Mouse (Mus musculus) layer of hippocampus, adult 9-11 months (tissue): ENCODE results near the gene Dip2c.
A peak's percentile ranks its signal among the peaks of the same experiment; 100 is the strongest.

Source experiments
- DNase-seq: peaks from one replicate; pipeline ENCODE4 v3.0.0; 2022

Gene Dip2c

GRCm38 (mm10) chr13:9562921-9563320 lies 286.6 kb downstream of the Dip2c start:
- DNase-seq = no peak

GRCm38 (mm10) chr13:9568852-9569251 lies 292.5 kb downstream of the Dip2c start:
- DNase-seq = no peak

DNA sequence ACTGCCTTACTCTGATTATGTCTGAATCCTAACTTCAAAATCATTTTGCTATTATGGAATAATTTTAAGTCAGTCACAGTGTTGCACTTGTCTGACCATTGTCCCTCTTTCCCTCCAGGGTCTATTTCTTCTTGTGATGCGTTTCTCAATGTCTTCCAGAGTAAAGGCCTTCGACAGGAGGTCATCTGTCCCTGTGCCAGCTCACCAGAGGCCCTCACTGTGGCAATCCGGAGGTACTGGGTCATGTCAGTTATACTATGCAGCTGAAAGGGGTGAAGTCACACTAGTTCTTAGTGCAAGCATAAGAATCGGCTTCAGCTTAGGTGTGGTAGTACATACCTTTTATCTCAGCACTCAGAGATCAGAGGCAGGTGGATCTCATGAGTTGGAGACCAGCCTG lies 300.4 kb downstream of the Dip2c start:
- no peak for DNase-seq

DNA sequence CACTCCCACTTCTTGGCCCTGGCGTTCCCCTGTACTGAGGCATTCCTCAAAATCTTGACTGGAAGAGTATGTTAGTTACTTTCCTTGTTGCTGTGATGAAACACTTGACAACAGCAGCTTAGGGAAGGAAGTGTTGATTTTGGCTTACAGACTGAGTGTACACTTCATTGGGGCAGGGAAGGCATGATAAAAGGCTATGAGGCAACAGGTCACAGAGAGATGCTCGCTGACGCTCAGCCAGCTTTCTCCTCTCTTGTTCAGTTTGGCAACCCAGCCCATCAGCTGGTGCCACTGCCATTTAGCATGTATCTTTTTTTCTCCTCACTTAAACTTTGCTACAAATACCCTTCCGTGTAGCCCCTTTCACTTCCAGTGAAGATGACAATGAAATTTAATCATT lies 302.1 kb downstream of the Dip2c start:
- no peak for DNase-seq

- DNase-seq = no peak
These were observed 305.5 kb downstream of the Dip2c start for GRCm38 (mm10) chr13:9581821-9582220.

DNA sequence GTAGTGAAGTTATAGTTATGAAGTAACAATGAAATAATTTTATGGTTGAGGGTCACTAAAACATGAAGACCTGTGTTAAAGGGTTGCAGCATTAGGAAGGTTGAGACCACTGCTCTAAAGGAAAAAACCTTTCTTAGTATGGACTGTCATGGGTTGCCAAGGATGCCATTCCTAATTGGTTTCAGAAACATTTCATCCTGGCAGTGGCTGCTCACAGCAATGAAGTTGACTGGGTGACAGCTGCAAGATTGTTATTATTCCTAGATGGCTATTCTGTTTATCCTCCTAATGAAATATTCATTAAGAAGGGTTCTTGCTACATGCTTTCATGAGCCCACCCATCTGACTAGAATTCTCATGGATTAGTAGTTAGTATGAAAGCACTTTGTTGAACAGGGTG lies 307.3 kb downstream of the Dip2c start:
- DNase-seq = no peak

GRCm38 (mm10) chr13:9599334-9600096 lies 323.2 kb downstream of the Dip2c start:
- DNase-seq = no peak

DNA sequence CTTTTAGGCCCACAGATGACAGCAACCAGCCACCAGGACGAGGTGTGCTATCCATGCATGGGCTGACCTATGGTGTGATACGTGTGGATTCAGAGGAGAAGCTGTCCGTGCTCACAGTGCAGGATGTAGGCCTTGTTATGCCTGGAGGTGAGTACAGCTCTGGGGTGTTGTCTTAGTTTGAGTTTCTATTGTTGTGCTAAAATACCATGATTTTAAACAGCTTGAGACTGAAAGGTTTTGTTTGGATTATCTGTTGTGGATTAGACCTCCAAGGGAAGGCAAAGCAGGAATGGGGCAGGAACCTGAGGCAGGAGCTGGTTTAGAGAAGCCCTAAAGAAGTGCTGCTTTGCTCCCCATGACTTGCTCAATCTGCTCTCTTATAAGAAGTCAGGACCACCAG lies 325.0 kb downstream of the Dip2c start:
- DNase-seq = no peak

DNA sequence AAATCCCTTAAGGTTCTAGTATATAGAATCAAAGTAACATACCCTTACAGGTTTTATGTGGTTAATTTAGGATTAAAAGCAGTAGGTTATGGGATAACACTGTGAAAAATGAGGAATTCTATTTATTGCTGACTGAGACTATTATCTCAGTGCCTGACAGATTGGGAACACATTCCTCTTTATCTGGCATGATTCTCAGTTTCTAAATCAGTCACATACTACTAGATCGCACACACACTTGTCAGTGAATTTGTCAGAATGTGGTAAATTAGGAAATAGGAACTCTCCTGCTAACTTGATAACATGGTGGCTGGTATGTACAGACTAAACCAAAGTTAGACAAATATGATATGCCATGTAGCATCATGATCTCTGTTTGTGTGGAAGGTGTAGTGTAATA lies 334.9 kb downstream of the Dip2c start:
- peak; percentile 26 for DNase-seq

DNA sequence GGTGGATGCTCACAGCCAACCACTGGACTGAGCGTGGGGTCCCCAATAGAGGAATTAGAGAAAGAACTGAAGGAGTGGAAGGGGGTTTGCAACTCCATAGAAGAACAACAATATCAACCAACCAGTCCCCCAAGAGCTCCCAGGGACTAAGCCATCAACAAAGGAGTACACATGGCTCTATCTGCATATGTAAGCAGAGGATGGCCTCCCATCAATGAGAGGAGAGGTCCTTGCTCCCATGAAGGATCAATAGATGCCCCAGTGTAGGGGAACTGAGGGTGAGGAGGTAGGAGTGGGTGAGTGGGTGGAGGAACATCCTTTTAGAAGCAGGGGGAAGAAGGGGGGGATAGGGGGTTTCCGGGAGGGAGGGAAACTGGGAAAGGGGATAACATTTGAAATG lies 356.4 kb downstream of the Dip2c start:
- DNase-seq = no peak

- no peak for DNase-seq
These were observed 359.6 kb downstream of the Dip2c start for GRCm38 (mm10) chr13:9635951-9636350.

DNA sequence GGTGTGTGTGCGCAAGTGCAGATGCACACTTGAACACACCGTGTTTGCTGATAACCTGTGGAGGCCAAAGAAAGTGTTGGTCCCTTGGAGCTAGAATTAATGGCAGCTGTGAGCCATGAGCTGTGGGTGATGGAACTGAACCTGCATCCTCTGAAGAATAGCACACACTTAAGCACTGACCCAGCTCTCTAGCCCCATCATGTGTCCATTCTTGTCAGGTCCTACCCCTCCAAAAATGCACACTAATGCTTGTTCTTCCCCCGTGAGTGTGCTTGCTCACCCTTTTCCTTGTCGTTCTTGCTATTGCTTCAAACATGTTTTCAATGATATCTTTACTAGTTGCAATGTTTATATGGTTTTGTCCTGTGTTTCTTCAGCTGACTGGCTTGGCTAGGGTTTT lies 360.2 kb downstream of the Dip2c start:
- DNase-seq = no peak

DNA sequence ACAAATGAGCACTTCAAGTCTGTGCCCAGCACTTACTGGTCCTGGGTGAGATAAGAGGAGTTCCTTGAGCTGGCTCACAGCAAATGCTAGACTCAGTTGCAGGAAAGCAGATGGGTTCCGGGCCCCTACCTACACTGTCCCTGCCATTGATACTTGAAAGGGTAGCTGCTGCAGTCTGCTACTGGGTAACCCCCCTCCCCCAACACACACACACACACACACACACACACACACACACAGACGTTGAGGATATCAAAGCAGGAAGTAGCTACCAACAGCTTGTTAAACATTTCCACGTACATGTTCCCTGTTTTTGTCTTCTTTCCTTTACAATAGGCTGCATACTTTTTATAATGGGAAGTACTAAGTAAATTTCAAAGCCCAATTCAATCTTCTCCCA lies 361.6 kb downstream of the Dip2c start:
- DNase-seq = no peak

DNA sequence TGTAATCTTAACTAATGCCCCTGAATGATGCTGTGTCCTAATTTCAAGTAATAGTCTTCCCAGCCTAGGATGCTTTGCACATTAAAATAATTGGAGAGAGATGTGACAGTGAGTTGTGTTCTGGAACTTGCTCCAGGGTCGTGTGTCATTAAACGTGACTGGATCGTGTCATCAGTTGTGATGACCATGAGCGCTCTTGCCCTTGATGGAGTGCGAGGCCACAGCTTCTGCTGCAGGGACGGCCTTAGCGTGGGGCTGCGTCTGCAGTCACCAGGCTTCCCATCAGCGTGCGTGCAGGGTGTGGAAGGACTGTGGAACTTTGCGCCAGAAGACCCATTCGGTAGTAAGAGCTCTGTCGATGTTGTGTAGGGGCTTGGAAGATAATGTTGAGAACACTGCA lies 372.4 kb downstream of the Dip2c start:
- DNase-seq = no peak

DNA sequence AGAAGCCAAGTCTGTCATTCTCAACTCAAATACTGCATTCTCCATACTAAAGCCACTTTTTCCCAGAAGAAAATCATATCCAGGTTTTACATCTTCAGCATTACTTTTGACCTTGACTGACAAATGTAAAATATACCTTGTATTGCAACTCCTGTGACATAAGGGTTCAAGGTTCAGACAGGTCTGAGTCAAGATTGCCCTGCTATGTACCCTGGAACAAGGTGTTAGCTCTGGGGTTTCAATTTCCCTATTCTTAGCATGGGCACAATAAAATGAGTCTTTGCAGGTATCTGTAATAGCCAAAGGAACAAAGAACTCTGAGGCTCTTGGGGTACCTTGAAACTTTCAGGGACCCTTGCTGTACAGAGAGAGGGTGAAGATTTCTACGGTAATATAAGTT lies 373.6 kb downstream of the Dip2c start:
- DNase-seq = no peak

DNA sequence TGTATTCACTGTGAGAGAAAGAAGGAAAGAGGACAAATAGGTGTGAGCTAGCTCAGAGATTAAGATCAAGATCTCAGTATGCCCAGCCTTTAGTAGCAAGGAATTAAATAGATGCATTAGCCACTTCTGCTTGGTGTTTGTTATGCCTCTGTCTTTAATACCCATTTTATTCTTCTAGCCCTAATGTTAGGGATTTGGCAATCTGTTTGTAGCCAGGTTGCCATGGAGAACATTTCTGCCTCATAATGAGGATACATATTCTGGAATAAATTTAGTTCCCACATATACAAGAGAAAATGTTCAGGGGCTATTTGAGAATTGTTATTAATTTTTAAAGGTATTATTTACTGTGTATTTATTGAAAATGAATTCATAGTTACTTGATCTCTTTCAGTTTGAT lies 374.3 kb downstream of the Dip2c start:
- peak; percentile 53 for DNase-seq

- no peak for DNase-seq
These were observed 376.7 kb downstream of the Dip2c start for GRCm38 (mm10) chr13:9653018-9653417.

DNA sequence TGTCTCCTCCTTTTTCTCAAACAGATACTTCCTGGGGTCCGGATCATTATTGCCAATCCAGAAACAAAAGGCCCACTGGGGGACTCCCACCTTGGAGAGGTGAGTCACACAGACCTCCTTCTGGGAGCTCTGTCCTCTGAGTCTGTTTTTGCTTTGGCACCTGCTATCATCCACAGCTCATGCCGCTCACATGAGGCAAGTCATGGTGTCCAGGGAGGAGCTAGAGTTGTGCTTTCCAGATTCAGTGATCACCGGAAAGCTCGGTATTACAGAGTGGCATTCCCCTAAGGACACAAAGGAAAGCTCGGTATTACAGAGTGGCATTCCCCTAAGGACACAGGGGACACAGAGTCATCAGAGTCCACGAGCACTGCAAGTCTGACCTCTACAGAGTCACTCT lies 380.3 kb downstream of the Dip2c start:
- DNase-seq = no peak

DNA sequence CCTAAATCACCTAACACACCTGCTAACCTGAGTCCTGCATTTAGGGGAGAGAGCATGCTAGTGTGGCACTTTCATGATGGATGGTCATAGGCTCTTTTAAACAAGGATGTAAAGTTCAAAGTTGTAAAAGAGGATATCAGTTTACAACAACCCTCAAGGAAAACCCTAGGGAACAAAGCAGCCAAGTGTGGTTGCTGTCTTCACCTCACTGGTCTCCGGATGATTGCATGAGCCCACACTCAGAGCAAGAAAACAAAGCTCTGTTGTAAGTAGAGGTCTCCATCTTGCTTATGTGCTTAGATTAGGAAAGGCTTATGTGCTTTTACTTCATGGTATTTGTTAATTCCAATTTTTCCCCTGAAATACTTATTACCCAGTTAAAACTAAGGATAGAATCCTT lies 384.4 kb downstream of the Dip2c start:
- no peak for DNase-seq

GRCm38 (mm10) chr13:9663593-9663992 lies 387.3 kb downstream of the Dip2c start:
- DNase-seq = no peak

GRCm38 (mm10) chr13:9667954-9668496 lies 391.7 kb downstream of the Dip2c start:
- no peak for DNase-seq

- DNase-seq = no peak
These were observed 392.9 kb downstream of the Dip2c start for GRCm38 (mm10) chr13:9669246-9669645.

GRCm38 (mm10) chr13:9674126-9674525 lies 397.8 kb downstream of the Dip2c start:
- no peak for DNase-seq

- DNase-seq = no peak
These were observed 405.2 kb downstream of the Dip2c start for GRCm38 (mm10) chr13:9681492-9681891.

DNA sequence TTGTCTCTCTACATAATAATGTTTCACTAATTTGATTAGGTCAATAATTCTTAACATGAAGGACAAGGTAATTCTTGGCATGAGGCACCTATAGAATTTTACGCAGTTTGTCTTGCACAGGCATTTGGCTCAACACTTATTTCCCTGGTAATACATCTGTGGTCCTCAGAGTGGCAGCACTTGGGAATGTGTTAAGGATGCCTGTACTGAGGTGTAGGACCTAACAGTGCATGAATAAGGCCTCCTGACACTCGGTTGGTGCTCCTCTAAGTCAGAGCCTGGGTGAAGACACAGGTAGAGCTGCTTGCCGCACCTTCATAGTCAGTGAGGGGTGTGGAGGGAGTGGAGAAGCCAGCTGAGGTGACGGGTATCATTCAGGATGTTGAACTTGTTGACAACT lies 407.0 kb downstream of the Dip2c start:
- no peak for DNase-seq
